Mouse (Mus musculus) heart, embryonic 11.5 days (tissue): Measurements from ENCODE around the gene Rras2. TPM values are rescaled to one million over a fixed set of nuclear protein-coding genes. Genes with fewer than 3 reads are reported as not detected.

Experiments
- ATAC-seq: fragments of 200-750 bp; cut with Nextera tagmentation; replicated peaks from 2 replicates; pipeline ENCODE4 v1.8.0; 2017; ENCODE audit warnings: moderate library complexity; ENCODE audit not compliant: insufficient number of reproducible peaks, low FRiP score, low TSS enrichment
- H3K27ac ChIP-seq: fragments of 300-500 bp; sonication (generic); 2 replicates; pipeline ENCODE4 v1.5.1; 2014; ENCODE audit warnings: mild to moderate bottlenecking, low read depth, low read length
- H3K27me3 ChIP-seq: fragments of 300-500 bp; sonication (generic); 2 replicates; pipeline ENCODE4 v1.6.1; 2014; ENCODE audit warnings: mild to moderate bottlenecking, low read length, mixed read lengths; ENCODE audit not compliant: control insufficient read depth, insufficient read depth
- H3K36me3 ChIP-seq: fragments of 300-500 bp; sonication (generic); 2 replicates; pipeline ENCODE4 v1.6.1; 2014; ENCODE audit warnings: mild to moderate bottlenecking, low read length, moderate library complexity, mixed read lengths; ENCODE audit not compliant: control insufficient read depth, insufficient read depth
- H3K4me1 ChIP-seq: fragments of 300-500 bp; sonication (generic); 2 replicates; pipeline ENCODE4 v1.6.1; 2014; ENCODE audit warnings: low read length; ENCODE audit not compliant: control insufficient read depth, insufficient read depth
- H3K4me2 ChIP-seq: fragments of 300-500 bp; sonication (generic); 2 replicates; pipeline ENCODE4 v1.6.1; 2014; ENCODE audit warnings: mild to moderate bottlenecking, moderate library complexity
- H3K4me3 ChIP-seq: fragments of 300-500 bp; sonication (generic); 2 replicates; pipeline ENCODE4 v1.5.1; 2014; ENCODE audit warnings: low read depth, low read length
- H3K9ac ChIP-seq: fragments of 300-500 bp; sonication (generic); 2 replicates; pipeline ENCODE4 v1.6.1; 2014; ENCODE audit warnings: mild to moderate bottlenecking, low read depth, low read length, moderate library complexity
- H3K9me3 ChIP-seq: fragments of 300-500 bp; sonication (generic); replicated peaks from 2 replicates; pipeline ENCODE4 v1.6.1; 2016; ENCODE audit warnings: low read length; ENCODE audit not compliant: control insufficient read depth
- WGBS: fragments of 180-500 bp; shearing (Covaris S2); extraction: QIAGEN DNeasy Blood & Tissue Kit; methylation state at CpG from one replicate; pipeline ENCODE4 v1.1.7; 2014; ENCODE audit not compliant: insufficient replicate concordance; 5-methylcytosine and 5-hydroxymethylcytosine counted together
- polyA plus RNA-seq: library from polyadenylated mRNA; unstranded; fragments of >200 nt; fragmentation: Nextera tagmentation; extraction: Ambion mirVana; gene quantifications from 2 replicates; pipeline ENCODE4 v1.2.1, GENCODE M21; 2014

Gene Rras2
- polyA plus RNA-seq, 1 experiment from 2014 or later: 53.9 TPM

DNA sequence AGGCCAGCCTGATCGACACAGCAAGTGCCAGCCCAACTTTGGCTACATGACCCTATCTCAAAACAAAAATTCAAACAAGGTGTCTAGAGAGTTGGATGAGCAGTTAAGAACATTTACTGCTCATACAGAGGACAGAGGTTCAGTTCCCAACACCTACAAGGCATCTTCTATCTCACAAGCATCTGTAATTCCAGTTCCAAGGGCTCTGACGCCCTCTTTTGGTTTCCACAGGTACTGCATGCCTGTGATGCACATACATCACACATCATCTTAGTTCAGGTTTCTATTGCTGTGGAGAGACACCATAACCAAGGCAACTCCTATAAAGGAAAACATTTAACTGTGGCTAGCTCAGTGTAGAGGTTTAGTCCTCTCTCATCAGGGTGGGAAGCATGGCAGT, 11.7 kb upstream of the Rras2 start:
- WGBS: 51% methylated on average over 2 of the region's 2 CpGs
- H3K36me3 ChIP-seq: no peaks in the 10 kb centered on the region
- no peaks in the 10 kb centered on the region for H3K4me1 ChIP-seq
- no peak for ATAC-seq
- no peak overlapping the region for H3K27ac ChIP-seq
- no peaks in the 10 kb centered on the region for H3K27me3 ChIP-seq
- H3K4me2 ChIP-seq: no peak overlapping the region
- H3K9ac ChIP-seq: no peak overlapping the region
- H3K4me3 ChIP-seq: no peak overlapping the region
- H3K9me3 ChIP-seq: no peaks in the 10 kb centered on the region

DNA sequence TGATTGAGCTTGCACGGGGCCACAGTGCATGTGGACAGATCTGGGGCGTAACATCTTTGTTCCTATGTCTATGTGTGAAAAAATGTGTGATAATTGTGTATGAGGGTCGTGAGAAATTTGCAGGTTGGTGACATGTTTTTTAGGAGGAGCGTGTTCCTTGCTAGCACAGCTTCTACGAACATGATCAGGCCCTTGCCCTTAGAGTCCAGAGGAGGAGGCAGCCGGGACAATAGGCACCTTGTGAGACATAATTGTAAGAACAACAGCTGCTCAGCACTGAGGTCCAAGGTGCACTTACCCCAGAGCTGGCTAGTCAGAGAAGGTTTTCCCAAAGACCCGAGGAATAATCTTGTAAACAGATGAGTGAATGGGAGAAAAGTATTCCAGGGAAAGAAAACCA, 599 bp upstream of the Rras2 start:
- H3K9ac ChIP-seq: no peak overlapping the region
- no peaks in the 10 kb centered on the region for H3K27me3 ChIP-seq
- 40% methylated on average over 7 of the region's 7 CpGs for WGBS
- H3K36me3 ChIP-seq: no peaks in the 10 kb centered on the region
- H3K4me1 ChIP-seq: peaks cover 21% of the 10 kb centered on the region
- peak overlapping the region; percentile 93 for H3K4me3 ChIP-seq
- H3K9me3 ChIP-seq: no peaks in the 10 kb centered on the region
- H3K4me2 ChIP-seq: peak overlapping the region; percentile 75
- ATAC-seq: no peak
- H3K27ac ChIP-seq: no peak overlapping the region

DNA sequence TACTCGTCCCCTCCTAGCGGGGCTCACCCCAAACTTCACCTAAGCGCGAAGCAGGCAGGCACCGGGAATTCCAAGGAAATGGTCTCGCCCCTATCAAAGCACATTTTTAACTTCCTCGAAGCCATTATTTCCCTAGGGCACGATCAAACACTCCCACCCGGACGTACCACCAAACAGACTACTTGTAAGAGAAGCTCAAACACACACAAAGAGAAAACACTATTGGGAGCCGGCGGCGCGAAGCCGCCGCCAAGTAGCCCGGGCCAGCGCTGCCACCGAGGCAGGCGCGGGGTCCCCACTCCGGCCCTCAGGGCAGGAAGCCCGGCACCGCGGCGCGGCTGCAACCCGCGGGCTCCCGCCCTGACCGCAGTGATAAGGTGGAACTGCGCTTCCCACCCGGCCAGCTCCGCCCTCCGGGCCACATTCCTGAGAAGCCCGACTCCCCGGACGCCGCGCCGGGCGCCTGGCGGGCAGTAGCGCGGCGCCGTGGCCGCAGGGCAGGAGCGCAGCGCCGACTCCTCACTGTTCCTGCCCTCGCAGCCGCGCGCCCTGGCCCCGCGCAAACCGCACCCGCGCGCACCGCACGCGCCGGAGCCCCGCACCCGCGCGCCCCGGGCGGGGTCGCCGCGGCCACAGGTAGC, 750 bp downstream of the Rras2 start:
- Histone ChIP-seq H3K4me3 (peak overlapping the region; percentile 93), H3K27me3 (no peaks in the 10 kb centered on the region), H3K9me3 (no peaks in the 10 kb centered on the region), H3K4me2 (peak overlapping the region; percentile 75), H3K27ac (peak overlapping the region; percentile 99), H3K9ac (peak overlapping the region; percentile 93), H3K36me3 (no peaks in the 10 kb centered on the region), H3K4me1 (peaks cover 21% of the 10 kb centered on the region)
- peak; percentile 84 for ATAC-seq
- WGBS: under 1% methylated on average over 56 of the region's 74 CpGs

DNA sequence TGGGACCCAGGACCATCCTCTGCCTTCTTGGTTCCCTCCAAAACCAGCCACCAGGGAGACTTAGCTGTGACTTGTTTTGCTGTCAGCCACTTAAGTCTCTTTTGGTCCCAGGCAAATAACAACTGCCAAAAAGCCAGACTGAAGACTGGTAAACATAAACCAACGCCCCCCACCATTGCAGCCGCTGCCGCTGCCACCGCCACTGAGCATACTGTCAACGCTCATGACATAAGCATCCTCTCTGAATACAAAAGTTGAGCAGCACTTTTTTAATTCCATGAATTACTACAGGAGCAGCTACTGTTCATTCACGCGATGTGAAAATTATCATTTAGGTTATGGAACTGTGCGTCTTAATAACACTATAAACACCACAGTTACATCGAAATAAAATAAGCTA, 1.6 kb downstream of the Rras2 start:
- Histone ChIP-seq H3K27ac (no peak overlapping the region), H3K4me3 (peak overlapping the region; percentile 93), H3K36me3 (no peaks in the 10 kb centered on the region), H3K4me2 (peak overlapping the region; percentile 75), H3K4me1 (peaks cover 21% of the 10 kb centered on the region), H3K9me3 (no peaks in the 10 kb centered on the region), H3K27me3 (no peaks in the 10 kb centered on the region), H3K9ac (peak overlapping the region; percentile 93)
- ATAC-seq: no peak
- WGBS: 15% methylated on average over 9 of the region's 9 CpGs

DNA sequence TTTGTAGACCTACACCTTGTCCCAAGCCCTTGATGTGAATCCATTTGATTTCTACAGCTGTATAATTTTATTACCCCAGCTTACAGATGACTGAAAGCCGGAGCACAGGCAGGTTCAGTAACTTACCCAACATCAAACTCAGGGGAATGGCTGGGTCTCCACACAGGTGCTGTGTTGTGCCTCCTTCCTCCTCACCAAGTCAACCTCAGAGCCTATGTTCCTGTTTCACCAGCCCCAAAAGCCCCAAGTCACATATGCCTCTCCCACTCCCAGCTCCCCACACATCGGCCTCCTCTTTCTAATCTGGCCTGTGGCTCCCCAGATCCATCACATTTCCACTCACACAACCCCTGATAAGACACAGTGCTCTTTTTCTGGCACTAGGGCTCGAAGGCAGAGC, 2.6 kb downstream of the Rras2 start:
- H3K9me3 ChIP-seq: no peaks in the 10 kb centered on the region
- no peaks in the 10 kb centered on the region for H3K27me3 ChIP-seq
- H3K4me3 ChIP-seq: 0 out of 2 replicates have a peak overlapping the region, but pooled peaks have one; percentile 93
- H3K27ac ChIP-seq: 0 out of 2 replicates have a peak overlapping the region, but pooled peaks have one; percentile 0
- peaks cover 21% of the 10 kb centered on the region for H3K4me1 ChIP-seq
- H3K9ac ChIP-seq: peak overlapping the region; percentile 7; the same call in 1 of the 2 replicates
- ATAC-seq: no peak
- WGBS: 42% methylated on average over 3 of the region's 3 CpGs
- no peaks in the 10 kb centered on the region for H3K36me3 ChIP-seq
- peak overlapping the region; percentile 75 for H3K4me2 ChIP-seq

DNA sequence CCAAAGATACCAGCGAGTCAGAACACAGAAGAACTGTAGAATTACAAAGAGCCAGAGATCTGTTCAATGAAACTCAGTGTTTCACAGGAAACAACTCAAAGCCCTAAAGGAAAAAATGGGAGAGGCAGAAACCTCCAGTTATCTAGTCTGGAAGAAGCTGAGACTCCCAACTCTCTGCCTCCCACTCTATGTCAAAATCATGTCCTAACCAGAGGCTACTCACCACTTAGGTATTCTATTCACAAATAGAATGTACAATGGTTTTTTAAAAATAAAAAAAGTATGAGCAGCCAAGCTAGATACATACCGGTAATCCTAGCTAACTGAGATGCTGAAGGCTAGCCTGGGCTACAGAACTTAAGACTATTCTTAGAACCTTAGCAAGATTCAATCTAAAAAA, 3.3 kb downstream of the Rras2 start:
- Histone ChIP-seq H3K4me1 (peaks cover 25% of the 10 kb centered on the region), H3K4me3 (no peak overlapping the region), H3K27me3 (no peaks in the 10 kb centered on the region), H3K4me2 (no peak overlapping the region), H3K36me3 (no peaks in the 10 kb centered on the region), H3K9ac (no peak overlapping the region), H3K9me3 (no peaks in the 10 kb centered on the region), H3K27ac (no peak overlapping the region)
- no peak for ATAC-seq
- 83% methylated on average over 2 of the region's 2 CpGs for WGBS

DNA sequence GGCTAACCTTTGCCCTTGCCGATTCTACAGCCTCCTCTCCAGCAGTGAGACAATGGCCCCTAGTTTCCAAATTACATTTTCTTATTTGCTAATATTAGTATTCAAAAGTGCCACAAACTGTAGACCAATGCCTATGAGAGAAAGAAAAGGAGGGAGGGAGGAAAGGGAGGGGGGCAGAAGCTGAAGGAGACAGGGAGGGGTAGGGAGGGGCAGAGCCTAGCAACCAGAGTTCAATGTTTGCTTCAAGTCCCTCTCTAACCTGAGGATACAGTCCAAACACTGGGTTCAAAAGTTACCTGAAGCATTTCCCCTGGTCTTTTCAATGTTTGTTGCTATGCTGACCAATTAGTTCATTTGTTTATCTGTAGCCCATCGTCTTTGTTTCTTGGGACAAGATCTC, 7.1 kb downstream of the Rras2 start:
- no peaks in the 10 kb centered on the region for H3K36me3 ChIP-seq
- H3K9me3 ChIP-seq: no peaks in the 10 kb centered on the region
- H3K27ac ChIP-seq: no peak overlapping the region
- H3K9ac ChIP-seq: no peak overlapping the region
- no peak overlapping the region for H3K4me3 ChIP-seq
- no peak overlapping the region for H3K4me2 ChIP-seq
- no peaks in the 10 kb centered on the region for H3K27me3 ChIP-seq
- ATAC-seq: no peak
- 65% methylated on average over 2 of the region's 2 CpGs for WGBS
- peaks cover 42% of the 10 kb centered on the region for H3K4me1 ChIP-seq

DNA sequence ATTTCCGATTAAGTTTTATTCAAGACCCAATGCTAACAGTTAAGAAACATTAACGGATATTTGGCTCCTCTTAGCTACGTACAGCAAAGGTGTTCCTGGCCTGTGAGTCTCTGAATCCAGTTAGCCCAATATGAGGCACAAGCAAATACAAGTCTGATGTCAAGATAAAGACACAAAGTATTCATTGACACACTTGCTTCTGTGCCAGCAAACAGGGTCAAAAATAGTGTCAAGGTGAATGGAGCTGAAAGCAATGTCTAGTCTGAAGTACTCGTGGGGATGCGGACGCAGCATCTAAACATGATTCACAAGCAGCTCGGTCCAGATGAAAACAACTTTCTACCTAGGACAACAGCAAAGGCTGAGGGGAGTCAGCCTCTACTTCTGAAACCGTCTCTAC, 11.7 kb downstream of the Rras2 start:
- H3K27me3 ChIP-seq: no peaks in the 10 kb centered on the region
- 61% methylated on average over 8 of the region's 8 CpGs for WGBS
- no peak overlapping the region for H3K9ac ChIP-seq
- no peaks in the 10 kb centered on the region for H3K36me3 ChIP-seq
- 0 out of 2 replicates have a peak overlapping the region, but pooled peaks have one; percentile 46 for H3K27ac ChIP-seq
- H3K4me1 ChIP-seq: peaks cover 64% of the 10 kb centered on the region
- no peaks in the 10 kb centered on the region for H3K9me3 ChIP-seq
- H3K4me2 ChIP-seq: peak overlapping the region; percentile 12; the same call in 1 of the 2 replicates
- no peak overlapping the region for H3K4me3 ChIP-seq
- ATAC-seq: no peak
